Mouse (Mus musculus) small intestine, adult 2 months (tissue): ENCODE measurements around the gene Lrwd1. TPM values are rescaled to one million over a fixed set of nuclear protein-coding genes. Genes with fewer than 3 reads are reported as not detected.

Source experiments
- H3K27ac ChIP-seq: fragments of 200-500 bp; 2 replicates; pipeline ENCODE4 v1.5.1; 2012; ENCODE audit warnings: low read depth, low read length, control low read depth, inconsistent platforms; ENCODE audit not compliant: insufficient read depth
- H3K27me3 ChIP-seq: fragments of 200-500 bp; 2 replicates; pipeline ENCODE4 v1.6.1; 2012; ENCODE audit warnings: mild to moderate bottlenecking, moderate library complexity, low read length, inconsistent platforms; ENCODE audit not compliant: control insufficient read depth, insufficient read depth
- H3K36me3 ChIP-seq: fragments of 200-500 bp; 2 replicates; pipeline ENCODE4 v1.6.1; 2012; ENCODE audit warnings: mild to moderate bottlenecking, low read length, control low read depth, inconsistent platforms; ENCODE audit not compliant: control insufficient read depth, insufficient read depth
- H3K4me1 ChIP-seq: fragments of 200-500 bp; 2 replicates; pipeline ENCODE4 v1.6.1; 2012; ENCODE audit warnings: low read length, inconsistent platforms, mixed read lengths; ENCODE audit not compliant: control insufficient read depth, insufficient read depth, insufficient read length
- H3K4me3 ChIP-seq: fragments of 200-500 bp; 2 replicates; pipeline ENCODE4 v1.5.1; 2012; ENCODE audit warnings: low read depth, mild to moderate bottlenecking, control low read depth, inconsistent platforms, low read length, moderate library complexity
- CTCF ChIP-seq: fragments of 200-500 bp; IDR thresholded peaks from 2 replicates; pipeline ENCODE4 v1.5.1; 2012; ENCODE audit warnings: low read depth, mild to moderate bottlenecking, control low read depth, inconsistent platforms, low read length, moderate library complexity, mixed read lengths; ENCODE audit not compliant: insufficient replicate concordance, insufficient read length; ENCODE audit errors: extremely low read depth
- POLR2A ChIP-seq: fragments of 200-500 bp; IDR thresholded peaks from 2 replicates; pipeline ENCODE4 v1.6.1; 2012; ENCODE audit warnings: low read depth, mild to moderate bottlenecking, control low read depth, inconsistent platforms, low read length, moderate library complexity
- WGBS: fragments of 180-500 bp; shearing (Covaris S2); methylation state at CpG from one replicate; pipeline ENCODE4 v1.1.7; 2018; 5-methylcytosine and 5-hydroxymethylcytosine counted together
- polyA plus RNA-seq: library from polyadenylated mRNA; depleted of rRNA; stranded (reverse); fragments of >200 nt; gene quantifications from 2 replicates; pipeline ENCODE4 v1.2.3, GENCODE M21; 2012; rRNA removed

Gene Lrwd1
- polyA plus RNA-seq, 1 experiment = 16.9 TPM

GRCm38 (mm10) chr5:136076284-136076683, 59.6 kb downstream of the Lrwd1 start:
- WGBS = 13% methylated on average over 7 of the region's 7 CpGs
- no peak for TF ChIP-seq CTCF
- no peak for TF ChIP-seq POLR2A
- Histone ChIP-seq H3K4me1 (peaks cover 5% of the 10 kb centered on the region; the same call in 1 of the 2 replicates), H3K27ac (peak overlapping the region; percentile 28; the same call in 1 of the 2 replicates), H3K27me3 (no peaks in the 10 kb centered on the region), H3K36me3 (no peaks in the 10 kb centered on the region), H3K4me3 (no peak overlapping the region)

- 91% methylated on average over 5 of the region's 5 CpGs for WGBS
- Histone ChIP-seq H3K4me1 (peaks cover 5% of the 10 kb centered on the region; the same call in 1 of the 2 replicates), H3K27me3 (no peaks in the 10 kb centered on the region), H3K27ac (no peak overlapping the region), H3K36me3 (no peaks in the 10 kb centered on the region), H3K4me3 (no peak overlapping the region)
- TF ChIP-seq POLR2A (no peak), CTCF (no peak)
Measured at GRCm38 (mm10) chr5:136075076-136075475, 60.8 kb downstream of the Lrwd1 start.

GRCm38 (mm10) chr5:136073526-136073925, 62.3 kb downstream of the Lrwd1 start:
- no peak overlapping the region for H3K4me3 ChIP-seq
- H3K27me3 ChIP-seq = no peaks in the 10 kb centered on the region
- H3K27ac ChIP-seq = no peak overlapping the region
- 48% methylated on average over 11 of the region's 11 CpGs for WGBS
- no peaks in the 10 kb centered on the region for H3K36me3 ChIP-seq
- TF ChIP-seq CTCF = no peak
- no peak for TF ChIP-seq POLR2A
- H3K4me1 ChIP-seq = peaks cover 5% of the 10 kb centered on the region; the same call in 1 of the 2 replicates

GRCm38 (mm10) chr5:136073051-136073450, 62.8 kb downstream of the Lrwd1 start:
- TF ChIP-seq CTCF = no peak
- TF ChIP-seq POLR2A = no peak
- WGBS = 51% methylated on average over 6 of the region's 6 CpGs
- H3K4me3 ChIP-seq = no peak overlapping the region
- no peaks in the 10 kb centered on the region for H3K27me3 ChIP-seq
- H3K4me1 ChIP-seq = peaks cover 7% of the 10 kb centered on the region; the same call in 1 of the 2 replicates
- no peak overlapping the region for H3K27ac ChIP-seq
- H3K36me3 ChIP-seq = no peaks in the 10 kb centered on the region

Other genes with a start within 250 kb of the Lrwd1 start
- 91.6 and 121 TPM in 2 replicates for gene Hspb1, start 248.2 kb downstream of the Lrwd1 start, polyA plus RNA-seq
- gene Ywhag, start 201.5 kb downstream of the Lrwd1 start, polyA plus RNA-seq = 21.2 and 27.3 TPM in 2 replicates
- gene Ssc4d, start 161.5 kb downstream of the Lrwd1 start, polyA plus RNA-seq = 3.6 and 3.9 TPM in 2 replicates
- not detected in 2 replicates for gene Zp3, start 156.0 kb downstream of the Lrwd1 start, polyA plus RNA-seq
- 8.7 and 17.6 TPM in 2 replicates for gene Dtx2, start 141.3 kb downstream of the Lrwd1 start, polyA plus RNA-seq
- 1.4 and 3.7 TPM in 2 replicates for gene Upk3b, start 97.6 kb downstream of the Lrwd1 start, polyA plus RNA-seq
- gene Upk3bl, start 81.6 kb downstream of the Lrwd1 start, polyA plus RNA-seq = 0.76 and 1.7 TPM in 2 replicates
- 16.5 and 42.8 TPM in 2 replicates for gene Rasa4, start 52.2 kb downstream of the Lrwd1 start, polyA plus RNA-seq
- gene Polr2j, start 19.4 kb downstream of the Lrwd1 start, polyA plus RNA-seq = 29.3 and 48.4 TPM in 2 replicates
- gene Alkbh4, start 72 bp upstream of the Lrwd1 start, polyA plus RNA-seq = 11.2 and 25.3 TPM in 2 replicates
- 28.9 and 31.4 TPM in 2 replicates for gene Orai2, start 34.6 kb upstream of the Lrwd1 start, polyA plus RNA-seq
- 5.5 and 8.4 TPM in 2 replicates for gene Prkrip1, start 62.9 kb upstream of the Lrwd1 start, polyA plus RNA-seq
- gene Sh2b2, start 110.5 kb upstream of the Lrwd1 start, polyA plus RNA-seq = 3.2 and 7.3 TPM in 2 replicates